Mouse (Mus musculus): ENCODE measurements around the gene Gm14325.
A peak's percentile ranks its signal among the peaks of the same experiment; 100 is the strongest.
"Not testable (repeated sequence)": the region's sequence is repeated elsewhere in the genome, so short reads cannot be mapped to it uniquely, and the experiment has no call there.

Gm14325 gene

DNA sequence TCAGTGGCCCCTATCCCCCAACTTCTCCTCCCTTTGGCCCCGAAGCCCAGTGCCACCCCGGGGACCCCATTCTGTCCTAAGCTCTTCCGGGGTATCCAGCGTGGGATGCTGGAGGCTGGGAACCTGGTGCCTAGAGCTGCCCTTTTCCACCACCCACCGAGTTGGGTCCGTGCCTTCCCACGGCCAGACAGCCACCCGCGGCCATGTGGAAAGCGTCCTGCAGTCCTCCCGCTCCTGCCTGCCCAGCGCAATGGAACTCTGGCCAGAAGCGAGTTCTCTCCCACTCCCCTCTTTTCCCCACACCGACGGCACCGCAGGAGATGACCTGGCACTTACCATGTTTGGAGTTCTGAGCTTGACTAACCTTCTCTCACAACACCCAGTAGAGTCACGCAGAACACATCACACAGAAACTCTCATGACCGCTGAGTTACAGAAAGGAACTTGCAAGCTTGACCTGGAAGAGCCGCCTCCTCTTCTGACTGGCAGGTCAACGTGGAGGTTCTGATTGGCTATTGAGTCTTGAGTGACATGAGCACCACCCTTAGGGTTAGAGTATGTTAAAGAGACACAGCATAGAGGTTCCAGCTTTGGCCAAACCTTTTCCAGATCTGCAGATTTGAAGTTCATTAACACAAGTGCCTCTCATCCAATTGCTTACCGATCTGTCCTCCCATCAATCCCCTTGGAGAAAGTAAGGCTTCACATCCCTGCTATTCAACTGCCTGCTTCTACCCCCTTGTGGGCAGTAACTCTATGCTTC, at the start of gene Gm14325:
TSS of gene Gm14325 (minus strand) at position 436 of the 763 bp plus-strand sequence.
- DNase-seq (ENCODE audit: extremely low read depth, low read depth, low spot score) = peak; percentile 7

DNA sequence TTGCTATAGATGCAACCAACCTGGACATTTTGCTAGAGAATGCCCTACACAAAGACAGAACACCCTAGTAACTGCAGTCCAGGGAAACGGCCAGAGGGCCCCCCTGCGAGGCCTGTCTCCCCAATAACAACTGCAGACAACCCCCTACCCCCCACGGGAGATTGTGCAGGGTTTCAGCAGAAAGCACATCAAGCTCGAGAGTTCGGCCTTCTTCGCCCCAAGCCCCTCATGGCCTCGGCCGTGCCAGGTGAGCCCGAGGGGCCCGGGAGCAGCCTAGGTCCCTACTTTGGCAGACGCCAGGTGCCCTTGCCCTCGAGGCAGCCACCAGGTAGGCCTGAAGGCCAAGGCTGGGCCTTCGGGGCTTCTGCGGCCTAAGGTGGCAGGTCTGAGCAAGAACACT, 47.6 kb upstream of the Gm14325 start:
- DNase-seq (ENCODE audit: extremely low read depth, low read depth, low spot score) = not testable (repeated sequence)

DNA sequence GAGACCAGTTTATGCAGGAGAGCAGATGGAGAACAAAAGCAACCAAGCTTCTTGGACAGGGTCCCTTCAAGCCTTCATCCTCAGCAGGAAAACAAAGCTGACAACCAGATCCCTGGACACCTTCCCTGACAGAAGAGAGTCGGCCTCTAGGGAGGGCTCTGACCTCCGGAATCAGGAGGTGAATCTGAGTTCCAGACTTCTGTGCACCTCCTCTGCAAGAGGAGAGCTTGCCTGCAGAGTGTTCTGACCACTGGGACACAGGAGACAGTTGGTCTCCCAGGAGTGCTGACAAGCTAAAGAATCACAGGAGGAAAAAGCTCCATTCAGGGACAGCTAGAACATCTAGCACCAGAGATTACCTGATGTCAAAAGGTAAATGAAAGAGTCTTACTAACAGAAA, 22.1 kb upstream of the Gm14325 start:
- not testable (repeated sequence) for DNase-seq (ENCODE audit: extremely low read depth, low read depth, low spot score)

DNA sequence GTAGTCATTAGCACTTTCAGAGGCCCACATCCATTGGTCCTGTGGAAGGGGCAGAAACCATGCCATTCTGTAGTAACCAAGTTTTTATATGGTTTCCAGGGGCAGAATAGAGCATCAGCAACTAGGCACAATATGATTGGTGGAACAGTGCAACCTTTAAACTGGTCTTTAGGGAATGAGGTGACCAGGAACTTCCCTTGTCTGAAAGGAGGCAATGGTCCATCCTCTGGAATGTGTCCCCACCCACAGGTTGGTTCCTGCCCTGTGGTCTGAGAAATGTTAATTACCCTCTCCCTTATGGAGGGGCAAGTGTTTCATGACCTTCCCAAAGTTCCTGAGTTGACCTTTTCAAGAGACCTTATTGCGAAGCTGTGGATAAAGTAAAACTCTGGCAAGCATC, 3.5 kb upstream of the Gm14325 start:
- not testable (repeated sequence) for DNase-seq (ENCODE audit: extremely low read depth, low read depth, low spot score)

DNA sequence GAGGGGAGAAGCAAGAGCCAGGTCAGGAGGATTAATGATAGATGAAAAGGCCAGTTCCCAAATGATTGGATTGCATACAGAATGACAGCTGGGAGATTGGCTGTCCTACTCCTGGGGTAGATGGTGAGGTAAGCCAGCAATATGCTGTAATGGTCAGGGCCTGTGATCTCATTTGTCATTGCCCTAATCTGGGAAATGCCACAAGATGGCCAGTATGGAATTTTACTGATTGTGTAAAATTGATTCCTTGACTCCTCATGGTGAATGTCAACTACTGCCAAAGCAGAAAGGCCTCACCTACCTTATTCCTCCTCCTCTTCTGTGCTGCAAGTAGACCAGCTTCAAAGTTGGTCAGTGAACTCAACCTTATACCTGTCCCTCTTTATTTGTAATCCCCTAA, 3.4 kb downstream of the Gm14325 start:
- not testable (repeated sequence) for DNase-seq (ENCODE audit: extremely low read depth, low read depth, low spot score)

DNA sequence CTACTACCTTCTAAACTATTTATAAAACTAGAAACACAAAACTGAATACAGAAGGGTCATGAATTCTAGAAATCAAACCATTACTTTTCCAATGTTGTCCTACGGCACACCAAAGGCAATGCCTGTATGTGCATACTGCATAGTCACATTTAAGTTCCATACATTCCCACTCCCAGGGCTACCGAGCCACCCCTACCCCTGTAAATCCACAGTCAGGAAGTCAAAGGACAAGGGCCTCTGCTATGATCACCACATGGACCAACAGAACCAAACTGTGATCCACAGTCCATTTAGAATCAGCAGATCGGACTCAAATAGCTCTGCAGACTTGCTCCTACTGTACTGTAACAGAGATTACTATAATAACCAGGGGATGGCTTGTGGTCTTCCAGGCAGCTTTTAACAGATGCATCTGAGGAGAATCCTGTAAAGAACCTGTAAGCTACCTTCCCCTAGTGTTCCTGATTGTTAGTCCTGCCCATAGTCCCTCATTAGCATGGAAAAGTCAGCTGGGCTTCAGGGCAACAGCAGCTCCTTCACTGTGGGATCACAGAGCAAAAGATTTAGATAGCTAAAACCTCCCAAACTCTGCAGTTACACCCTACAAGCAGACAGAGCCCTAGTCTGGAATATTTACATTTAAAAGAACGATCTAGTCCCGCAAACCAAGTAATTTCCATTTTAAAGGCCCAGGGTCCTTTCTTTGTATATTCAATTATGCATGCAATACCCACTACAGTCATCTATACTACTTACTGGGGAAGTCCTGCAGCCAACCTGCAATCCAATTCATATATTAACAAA, 4.2 kb downstream of the Gm14325 start:
- not testable (repeated sequence) for DNase-seq (ENCODE audit: extremely low read depth, low read depth, low spot score)

DNA sequence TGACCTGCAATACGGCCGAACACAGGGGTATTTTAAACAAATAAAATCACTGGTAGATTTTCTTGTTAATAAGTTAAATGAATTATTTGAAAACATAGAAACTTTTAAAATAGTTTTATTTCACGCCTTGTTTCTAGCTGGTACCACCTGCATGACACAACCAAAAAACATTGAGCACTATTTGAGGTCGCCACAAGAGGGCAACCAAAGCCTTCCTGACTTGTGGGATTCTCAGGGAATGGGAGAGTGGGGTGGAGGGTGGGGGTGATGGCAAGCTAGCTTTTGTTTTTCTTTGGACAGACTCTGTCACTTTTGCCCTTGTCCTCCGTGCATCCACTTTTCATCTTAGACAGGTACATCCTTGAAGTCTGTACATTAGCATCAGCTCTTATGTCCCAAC, 18.2 kb downstream of the Gm14325 start:
- DNase-seq (ENCODE audit: extremely low read depth, low read depth, low spot score) = not testable (repeated sequence)

DNA sequence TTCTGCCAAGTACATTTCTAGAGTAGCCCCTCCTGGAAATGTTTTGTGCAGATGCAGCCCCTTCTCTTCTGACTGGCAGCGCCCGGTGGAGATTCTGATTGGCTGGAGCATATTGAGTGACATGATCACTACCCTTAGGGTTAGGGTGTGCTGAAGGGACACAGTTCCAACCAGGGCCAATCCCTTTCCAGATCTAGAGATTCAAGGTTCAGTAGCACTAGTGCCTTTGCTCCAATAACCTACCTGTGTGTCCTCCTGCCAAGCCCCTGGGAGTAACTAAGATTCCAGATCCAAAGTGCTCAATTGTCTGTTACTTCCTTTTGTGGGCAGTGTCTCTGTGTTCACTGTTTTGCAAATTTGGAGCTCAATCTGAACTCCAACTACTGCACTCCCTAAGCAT, 34.0 kb downstream of the Gm14325 start:
- DNase-seq (ENCODE audit: extremely low read depth, low read depth, low spot score) = not testable (repeated sequence)

DNA sequence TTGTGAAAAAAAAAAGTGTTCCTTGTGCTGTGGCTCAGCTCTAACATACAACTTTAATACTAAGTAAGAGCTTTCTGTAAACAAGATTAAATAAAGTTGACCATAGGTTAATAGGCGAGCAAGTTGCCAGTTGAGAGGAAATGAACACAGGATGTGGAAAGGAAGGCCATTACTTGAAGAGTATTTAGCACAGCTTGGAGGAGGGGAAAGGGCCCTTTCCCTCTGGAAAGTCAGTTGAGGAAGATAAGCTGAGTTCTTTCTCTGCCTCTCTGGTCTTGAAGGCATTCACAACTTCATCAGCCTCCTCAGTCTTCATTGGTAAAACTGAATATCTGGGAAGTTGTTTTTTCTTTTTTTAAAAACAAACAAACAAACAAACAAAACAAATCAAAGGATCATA, 52.8 kb downstream of the Gm14325 start:
- not testable (repeated sequence) for DNase-seq (ENCODE audit: extremely low read depth, low read depth, low spot score)
